Mouse (Mus musculus): ENCODE results near the gene Kcnk3.

- TF ChIP-seq POLR2A (IDR thresholded peaks at IDR 0.05; ENCODE audit: extremely low read depth, insufficient read depth, low read length) (no peak), CTCF (IDR thresholded peaks at IDR 0.05; ENCODE audit: extremely low read depth, insufficient read depth, low read length) (no peak)
Measured at GRCm38 (mm10) chr5:30587681-30588300, at the start of gene Kcnk3.
